Mouse (Mus musculus) adrenal gland, adult 18-20 months (tissue): Measurements from ENCODE around the gene Phactr1. TPM values are rescaled to one million over a fixed set of nuclear protein-coding genes. Genes with fewer than 3 reads are reported as not detected.

Source experiments
- DNase-seq, 2 experiments: peaks; one replicate each; pipeline ENCODE4 v3.0.0; 2021 to 2022; ENCODE audit warnings: low spot score in 2 of 2
- total RNA-seq, 2 experiments: library from RNA; stranded (reverse); gene quantifications; 1 replicate in 1 of 2; 2 replicates in 1 of 2; pipeline ENCODE4 v1.2.3; 2021

Gene Phactr1
- total RNA-seq, 2 experiments from 2014 or later: 6.0 to 9.2 TPM

DNA sequence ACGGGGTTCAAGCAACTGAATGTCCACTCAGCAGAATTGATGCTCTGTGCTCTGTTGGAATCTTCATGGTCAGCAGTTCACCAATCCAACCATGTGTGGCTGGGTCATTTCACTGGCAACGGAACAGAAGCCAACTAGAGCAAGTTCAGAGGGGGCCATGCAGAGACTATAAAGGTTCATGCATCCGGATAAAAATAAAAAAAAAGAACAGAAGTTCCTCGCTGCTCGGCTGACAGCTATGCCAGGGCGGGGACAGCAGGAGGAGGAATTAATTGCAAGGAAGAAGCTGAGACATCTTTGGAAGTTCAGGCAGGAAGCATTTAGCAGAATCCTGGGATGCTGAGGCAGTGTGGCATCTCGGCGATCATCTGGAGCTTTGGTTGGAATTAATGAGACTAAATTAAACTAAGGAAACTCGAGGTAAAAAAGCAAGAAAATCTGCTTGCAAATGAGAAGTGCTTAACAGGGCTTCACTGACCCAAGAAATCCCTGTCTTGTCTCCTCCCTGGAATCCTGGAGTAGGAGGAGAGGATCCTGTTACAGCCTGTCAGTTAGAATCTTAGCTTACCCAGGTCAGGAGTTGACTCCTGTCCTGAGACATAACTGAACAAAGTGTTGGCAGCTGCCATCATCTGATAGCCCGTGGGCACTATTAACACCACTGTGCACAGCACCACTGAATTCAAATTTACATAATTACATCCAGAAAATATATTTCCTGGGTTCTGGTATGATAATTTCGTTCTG is 77.4 kb downstream of the Phactr1 start:
- DNase-seq: no peak

DNA sequence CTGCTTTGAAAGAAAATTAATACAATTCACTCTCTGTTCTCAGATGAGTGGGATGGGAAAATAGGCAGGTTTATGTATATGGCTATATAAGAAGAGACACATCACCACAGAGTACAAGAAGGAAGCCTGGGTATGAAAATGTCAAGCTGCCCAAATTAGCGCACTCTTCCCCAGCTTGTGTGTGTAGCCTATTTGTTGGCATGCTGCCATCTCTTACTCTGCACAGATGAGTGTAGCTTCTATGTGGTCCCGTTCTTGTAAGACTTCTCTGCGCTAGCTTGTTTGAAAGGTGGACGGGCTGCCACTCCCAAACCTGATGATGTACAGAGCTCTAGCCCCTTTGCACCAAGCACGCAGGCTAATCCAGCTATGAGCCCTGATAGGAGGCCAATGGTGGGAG is 78.7 kb downstream of the Phactr1 start:
- no peak for DNase-seq

- DNase-seq: no peak
These were observed 80.6 kb downstream of the Phactr1 start for GRCm38 (mm10) chr13:42760907-42761544.

GRCm38 (mm10) chr13:42772314-42772713 is 91.9 kb downstream of the Phactr1 start:
- no peak for DNase-seq

DNA sequence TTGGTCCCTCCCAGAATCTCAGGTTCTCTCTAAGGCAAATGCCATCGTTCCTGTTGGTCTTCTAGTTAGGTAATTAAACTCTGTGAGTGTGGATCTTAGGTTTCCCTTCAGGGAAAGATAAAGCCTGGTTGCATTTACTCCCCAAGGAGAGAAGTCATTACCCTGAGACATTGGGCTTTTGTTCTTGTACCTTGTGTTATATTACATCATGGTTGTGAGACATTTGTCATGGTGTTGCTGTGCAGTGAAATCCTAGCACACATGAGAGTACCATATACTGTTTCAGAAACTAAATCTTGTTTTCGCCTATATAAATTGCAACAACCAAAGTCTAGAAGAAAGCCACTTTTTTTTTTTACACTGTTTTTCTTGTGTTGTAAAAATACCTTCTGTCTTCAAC is 93.6 kb downstream of the Phactr1 start:
- no peak for DNase-seq

GRCm38 (mm10) chr13:42782151-42782550 is 101.7 kb downstream of the Phactr1 start:
- DNase-seq: no peak

- DNase-seq: no peak
These were observed 108.8 kb downstream of the Phactr1 start for GRCm38 (mm10) chr13:42789221-42789620.

- DNase-seq: no peak
These were observed 111.9 kb downstream of the Phactr1 start for GRCm38 (mm10) chr13:42792279-42792678.

GRCm38 (mm10) chr13:42800523-42800922 is 120.1 kb downstream of the Phactr1 start:
- DNase-seq: no peak

GRCm38 (mm10) chr13:42804314-42804713 is 123.9 kb downstream of the Phactr1 start:
- no peak for DNase-seq

DNA sequence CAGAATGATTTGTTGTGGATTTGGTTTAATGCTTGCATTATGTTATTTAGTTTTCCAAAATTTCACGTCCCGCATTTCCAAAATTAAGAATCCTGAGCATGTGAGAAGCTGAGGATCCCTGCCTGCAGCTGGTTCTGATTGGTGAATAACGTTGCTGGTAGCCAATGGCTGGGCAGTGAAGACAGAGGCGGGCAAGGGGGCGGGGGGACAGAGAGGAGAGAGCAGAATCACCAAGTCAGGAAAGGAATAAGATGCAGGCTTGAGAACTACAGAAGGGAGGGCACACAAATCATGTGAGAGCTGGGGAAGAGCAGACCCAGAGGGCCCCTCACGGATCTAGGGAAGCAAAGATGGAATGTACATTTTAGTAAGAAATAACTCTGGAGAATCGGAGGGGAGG is 132.3 kb downstream of the Phactr1 start:
- DNase-seq: no peak

- peak; percentile 70 for DNase-seq
These were observed 138.0 kb downstream of the Phactr1 start for GRCm38 (mm10) chr13:42818378-42818777.

DNA sequence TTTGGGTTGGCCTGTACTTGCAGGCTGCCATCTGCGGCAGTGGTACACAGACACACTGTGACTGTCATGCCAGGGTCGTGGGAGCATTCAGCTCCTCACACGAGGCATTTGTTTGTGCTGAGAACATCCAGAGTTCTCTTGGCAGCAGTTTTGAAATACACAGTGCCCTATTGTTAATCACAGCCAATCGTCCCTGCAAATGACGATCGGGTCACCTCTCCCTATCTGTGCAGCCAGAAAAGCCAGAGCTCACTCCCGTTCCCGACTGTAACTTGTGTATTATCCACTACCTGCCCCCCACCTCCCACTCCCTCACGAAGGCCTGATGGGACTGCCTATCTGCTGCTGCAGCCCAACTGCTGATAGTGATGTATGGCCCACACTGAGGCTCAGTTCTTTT is 140.1 kb downstream of the Phactr1 start:
- no peak for DNase-seq

GRCm38 (mm10) chr13:42821426-42822106 is 141.1 kb downstream of the Phactr1 start:
- no peak for DNase-seq

DNA sequence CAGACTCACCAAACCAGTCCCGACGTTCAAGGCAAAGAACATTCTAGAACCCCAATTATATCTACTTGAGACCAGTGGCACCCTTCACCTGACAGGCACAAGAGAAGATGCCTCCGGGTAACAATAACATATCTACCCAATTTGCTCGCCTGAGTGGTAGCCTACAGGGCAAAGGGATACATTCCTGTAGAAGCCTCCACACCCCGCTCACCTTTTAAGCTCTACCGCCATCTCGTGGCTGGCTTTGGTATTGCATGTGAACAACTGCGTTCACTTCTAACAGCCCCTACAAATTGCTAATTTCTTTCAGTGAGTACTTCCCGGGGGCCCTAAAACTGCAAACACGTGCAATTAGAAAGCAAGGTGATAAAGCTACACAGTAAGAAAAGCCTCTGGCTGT is 142.1 kb downstream of the Phactr1 start:
- peak; percentile 83 to 86 for DNase-seq

DNA sequence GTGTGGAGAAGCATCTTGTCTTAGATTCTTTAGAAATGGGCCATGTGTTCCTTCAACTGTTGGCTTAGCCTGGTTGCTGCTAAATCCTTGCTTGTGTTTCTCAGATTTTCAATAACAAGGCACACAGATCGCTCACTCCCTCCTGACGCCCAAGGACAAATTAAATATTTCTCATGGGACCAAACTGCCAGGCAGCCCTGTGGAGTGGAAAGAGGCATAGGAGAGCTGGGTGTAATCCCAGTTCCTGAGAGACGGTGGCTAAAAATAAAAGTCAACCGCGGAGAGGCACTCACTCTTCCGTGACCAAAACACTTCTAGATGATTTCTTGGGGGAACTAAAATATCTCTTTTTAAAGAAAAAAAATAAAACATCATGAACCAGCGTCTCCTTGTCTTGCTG is 143.5 kb downstream of the Phactr1 start:
- no peak for DNase-seq

- peak; percentile 41 to 49 for DNase-seq
These were observed 146.2 kb downstream of the Phactr1 start for GRCm38 (mm10) chr13:42826602-42827001.

GRCm38 (mm10) chr13:42828978-42829377 is 148.6 kb downstream of the Phactr1 start:
- DNase-seq: no peak

GRCm38 (mm10) chr13:42835441-42835840 is 155.0 kb downstream of the Phactr1 start:
- no peak for DNase-seq

DNA sequence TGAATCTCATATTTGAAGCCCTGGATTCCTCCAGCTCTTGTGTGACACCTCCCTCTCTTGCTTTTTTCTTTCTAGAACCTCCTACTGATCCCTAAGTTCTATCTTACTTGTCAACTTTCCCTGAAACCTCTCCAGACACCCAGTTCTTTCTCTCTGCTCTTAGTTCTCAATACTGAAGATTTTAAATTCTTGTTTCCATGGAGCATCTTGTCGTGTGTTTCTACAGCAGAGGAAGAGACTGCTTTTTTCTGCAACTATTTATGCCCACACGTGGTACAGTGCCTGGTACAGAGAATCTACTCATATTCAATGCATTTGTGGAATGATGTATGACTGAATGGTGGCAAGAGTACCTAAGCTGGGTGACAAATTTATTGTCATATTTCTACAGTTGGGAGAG is 158.9 kb downstream of the Phactr1 start:
- DNase-seq: no peak

DNA sequence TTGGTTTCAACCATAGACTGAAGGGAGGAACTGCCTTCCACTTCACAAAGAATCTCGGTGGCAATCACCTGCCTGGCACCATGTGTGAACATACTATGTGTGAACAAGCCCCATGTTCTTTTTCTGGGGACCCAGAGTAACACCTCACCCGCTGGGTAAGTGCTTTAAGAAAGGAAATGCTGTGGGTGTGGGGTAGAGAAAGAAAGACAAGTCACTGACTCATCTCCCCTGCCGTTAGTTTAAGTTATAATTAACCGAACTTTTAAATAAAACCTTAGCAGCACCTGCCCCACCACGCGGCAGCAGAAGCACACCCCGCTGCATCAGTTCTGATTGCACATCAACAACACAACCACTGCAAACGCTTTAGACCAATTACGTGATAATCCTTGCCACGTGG is 171.7 kb downstream of the Phactr1 start:
- DNase-seq: no peak

GRCm38 (mm10) chr13:42853900-42854595 is 173.6 kb downstream of the Phactr1 start:
- DNase-seq: no peak
